Mouse (Mus musculus): ENCODE data around the gene Nr0b2. TPM values are rescaled to one million over a fixed set of nuclear protein-coding genes. Genes with fewer than 3 reads are reported as not detected.

Gene Nr0b2
- polyA plus RNA-seq, 1 experiment: 2.1 TPM

DNA sequence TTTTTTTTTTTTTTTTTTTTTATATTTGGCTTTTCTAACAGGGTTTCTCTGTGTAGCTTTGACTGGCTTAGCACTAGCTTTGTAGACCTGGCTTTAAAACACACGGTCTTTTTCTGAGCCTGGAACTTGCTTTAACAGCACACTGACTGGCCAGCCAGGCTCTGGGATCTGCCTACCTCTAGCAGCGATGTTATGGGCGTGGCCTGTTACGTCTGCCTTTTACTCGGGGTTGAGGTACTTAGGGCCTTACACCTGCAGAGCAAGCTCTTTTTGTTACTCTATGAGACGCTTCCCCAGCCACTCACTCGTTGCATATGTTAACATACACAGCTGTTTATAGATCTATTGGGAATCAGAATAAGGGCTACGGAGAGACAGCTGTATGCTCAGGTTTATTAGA lies 14.1 kb downstream of the Nr0b2 start:
- Histone ChIP-seq H3K4me3 (replicated peaks; ENCODE audit: insufficient read depth, low read depth, low read length) (no peak overlapping the region), H3K27ac (ENCODE audit: insufficient read depth, low read length) (no peak overlapping the region), H3K27me3 (ENCODE audit: control insufficient read depth, insufficient read depth, low read length) (no peaks in the 10 kb centered on the region), H3K4me1 (ENCODE audit: control insufficient read depth, insufficient read depth, low read length) (peaks cover 11% of the 10 kb centered on the region; the same call in 1 of the 2 replicates)
- DNase-seq: no peak
- WGBS: 33% methylated on average over 8 of the region's 8 CpGs
- no peak for TF ChIP-seq CTCF (IDR thresholded peaks at IDR 0.05; ENCODE audit: borderline replicate concordance, insufficient read depth, low read depth, low read length)
- no peak for TF ChIP-seq POLR2A (IDR thresholded peaks at IDR 0.05; ENCODE audit: borderline replicate concordance, insufficient read depth, low read length)

DNA sequence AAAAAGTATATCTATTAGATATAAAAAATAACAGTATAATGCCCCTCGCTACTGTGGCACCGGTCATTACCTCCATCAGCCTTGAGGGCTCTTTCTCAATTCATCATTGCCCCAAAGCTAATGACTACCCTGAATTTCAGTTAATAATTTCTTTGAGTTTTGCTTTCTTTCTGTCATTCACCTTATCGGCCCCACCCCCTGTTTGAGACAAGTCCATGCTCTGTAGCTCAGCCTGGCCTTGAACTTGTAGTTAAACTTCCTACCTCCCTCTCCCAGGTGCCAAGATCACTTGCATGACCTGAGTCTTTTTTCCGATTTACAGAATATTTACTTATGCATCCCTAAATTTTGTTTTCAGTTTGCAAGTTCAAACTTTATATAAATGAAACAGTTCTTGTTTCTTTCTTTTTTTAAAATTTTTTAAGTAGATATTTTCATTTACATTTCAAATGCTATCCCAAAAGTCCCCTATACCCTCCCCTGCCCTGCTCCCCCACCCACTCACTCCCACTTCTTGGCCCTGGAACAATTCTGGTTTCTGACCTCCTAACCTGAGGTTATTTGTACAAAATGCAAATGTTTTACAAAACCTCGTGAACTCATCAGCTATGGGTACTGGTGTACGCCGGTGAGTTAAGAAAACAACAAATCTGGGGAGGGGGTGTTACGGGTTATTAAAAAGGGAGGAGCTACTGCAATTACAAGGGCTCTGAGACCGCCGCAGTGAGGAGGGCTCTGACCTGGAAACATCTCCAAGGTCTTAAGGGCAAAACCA lies 16.3 kb downstream of the Nr0b2 start:
- H3K27ac ChIP-seq (ENCODE audit: insufficient read depth, low read length): no peak overlapping the region
- TF ChIP-seq POLR2A (IDR thresholded peaks at IDR 0.05; ENCODE audit: borderline replicate concordance, insufficient read depth, low read length) (no peak), CTCF (IDR thresholded peaks at IDR 0.05; ENCODE audit: borderline replicate concordance, insufficient read depth, low read depth, low read length) (no peak)
- 74% methylated on average over 10 of the region's 10 CpGs for WGBS

DNA sequence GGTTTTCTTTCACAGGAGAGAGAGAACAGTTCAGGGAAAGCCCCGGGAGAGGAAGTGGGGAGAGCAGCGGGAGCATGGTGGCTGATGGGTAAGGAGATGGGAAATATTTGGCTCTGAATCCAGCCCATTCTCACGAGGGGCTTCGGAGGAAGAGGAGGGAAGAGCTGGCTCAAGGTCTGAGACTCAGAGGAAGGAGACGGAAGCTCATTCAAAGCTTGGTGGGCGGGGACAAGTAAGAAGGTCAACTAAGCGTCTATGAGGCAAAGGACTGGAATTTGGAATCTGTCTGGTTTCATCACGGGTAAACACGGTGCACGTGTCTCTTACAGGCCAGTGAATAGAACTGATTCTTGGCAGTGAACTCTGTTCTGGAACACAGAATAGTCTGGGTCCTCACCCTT lies 16.9 kb downstream of the Nr0b2 start:
- no peak overlapping the region for H3K27ac ChIP-seq (ENCODE audit: insufficient read depth, low read length)
- TF ChIP-seq CTCF (IDR thresholded peaks at IDR 0.05; ENCODE audit: borderline replicate concordance, insufficient read depth, low read depth, low read length) (no peak), POLR2A (IDR thresholded peaks at IDR 0.05; ENCODE audit: borderline replicate concordance, insufficient read depth, low read length) (no peak)
- no peak overlapping the region for H3K4me3 ChIP-seq (replicated peaks; ENCODE audit: insufficient read depth, low read depth, low read length)
- no peak for DNase-seq
- no peaks in the 10 kb centered on the region for H3K27me3 ChIP-seq (ENCODE audit: control insufficient read depth, insufficient read depth, low read length)
- WGBS: 35% methylated on average over 10 of the region's 10 CpGs
- H3K4me1 ChIP-seq (ENCODE audit: control insufficient read depth, insufficient read depth, low read length): no peaks in the 10 kb centered on the region

More for the DNA sequence above, 16.3 kb downstream of the Nr0b2 start:
- Histone ChIP-seq H3K4me1 (ENCODE audit: control insufficient read depth, insufficient read depth, low read length) (no peaks in the 10 kb centered on the region), H3K4me3 (replicated peaks; ENCODE audit: insufficient read depth, low read depth, low read length) (no peak overlapping the region), H3K27me3 (ENCODE audit: control insufficient read depth, insufficient read depth, low read length) (no peaks in the 10 kb centered on the region)
- no peak for DNase-seq

DNA sequence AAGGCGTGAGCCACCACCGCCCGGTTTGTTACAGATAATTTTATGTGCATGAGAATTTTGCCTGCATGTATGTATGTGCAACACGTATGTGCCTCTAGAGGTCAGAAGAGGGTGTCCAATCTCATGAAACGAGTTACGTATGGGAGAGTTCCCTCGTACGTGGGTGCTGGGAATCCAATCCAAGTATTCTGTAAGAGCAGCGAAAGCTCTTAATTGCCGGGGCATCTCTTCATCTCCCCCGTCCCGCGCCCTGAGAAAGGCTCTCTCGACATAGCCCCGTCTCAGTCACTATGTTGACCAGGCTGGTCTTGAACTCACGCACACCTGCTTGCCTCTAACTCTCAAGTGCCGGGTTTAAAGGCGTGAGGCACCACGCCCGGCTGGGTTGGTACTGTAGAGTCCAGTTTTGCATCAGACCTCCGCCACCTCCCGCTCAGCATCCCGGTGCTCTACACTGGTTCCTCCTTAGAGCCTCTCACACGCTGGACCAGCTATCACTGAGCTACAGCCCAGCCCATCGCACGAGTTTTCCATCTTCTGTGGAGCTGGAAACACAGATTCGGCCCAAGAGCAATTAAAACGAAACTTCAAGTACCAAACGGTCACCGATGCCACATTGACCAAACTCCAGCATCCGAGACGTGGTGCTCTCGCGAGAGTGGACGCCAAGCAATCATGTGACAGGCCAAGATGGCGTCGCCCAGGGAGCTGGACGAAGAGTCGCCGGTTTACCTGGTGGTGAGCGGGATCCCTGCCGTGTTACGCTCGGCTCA lies 21.1 kb downstream of the Nr0b2 start, which contains the start of gene Gpatch3:
Gpatch3 (plus strand) TSS at position 676 of the 773 bp plus-strand sequence.
- no peak for TF ChIP-seq CTCF (IDR thresholded peaks at IDR 0.05; ENCODE audit: borderline replicate concordance, insufficient read depth, low read depth, low read length)
- TF ChIP-seq POLR2A (IDR thresholded peaks at IDR 0.05; ENCODE audit: borderline replicate concordance, insufficient read depth, low read length): peak; percentile 91
- Histone ChIP-seq H3K4me1 (ENCODE audit: control insufficient read depth, insufficient read depth, low read length) (no peaks in the 10 kb centered on the region), H3K27ac (ENCODE audit: insufficient read depth, low read length) (peak within 1 kb of the TSS; percentile 8), H3K4me3 (replicated peaks; ENCODE audit: insufficient read depth, low read depth, low read length) (peak within 1 kb of the TSS; percentile 76), H3K27me3 (ENCODE audit: control insufficient read depth, insufficient read depth, low read length) (no peaks in the 10 kb centered on the region)
- peak; percentile 92 for DNase-seq
- 3% methylated on average over 44 of the region's 44 CpGs for WGBS

DNA sequence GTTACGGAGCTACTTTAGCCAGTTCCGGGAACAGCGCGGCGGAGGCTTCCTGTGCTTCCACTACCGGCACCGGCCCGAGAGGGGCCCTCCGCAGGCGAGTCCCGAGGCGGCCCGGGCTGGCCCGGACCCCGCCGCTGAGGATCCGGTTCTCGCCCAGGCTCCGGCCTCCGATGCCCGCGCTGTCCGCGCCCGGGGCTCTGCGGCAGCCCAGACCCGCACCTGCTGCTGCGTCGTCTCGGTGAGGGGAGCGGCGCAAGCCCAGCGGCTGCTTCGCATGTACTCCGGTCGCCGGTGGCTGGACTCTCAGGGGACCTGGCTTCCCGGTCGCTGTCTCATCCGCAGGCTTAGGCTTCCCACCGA lies 21.6 kb downstream of the Nr0b2 start:
- WGBS: under 1% methylated on average over 41 of the region's 41 CpGs
- TF ChIP-seq CTCF (IDR thresholded peaks at IDR 0.05; ENCODE audit: borderline replicate concordance, insufficient read depth, low read depth, low read length) (no peak), POLR2A (IDR thresholded peaks at IDR 0.05; ENCODE audit: borderline replicate concordance, insufficient read depth, low read length) (no peak)
- Histone ChIP-seq H3K4me3 (replicated peaks; ENCODE audit: insufficient read depth, low read depth, low read length) (peak overlapping the region; percentile 76), H3K4me1 (ENCODE audit: control insufficient read depth, insufficient read depth, low read length) (no peaks in the 10 kb centered on the region), H3K27me3 (ENCODE audit: control insufficient read depth, insufficient read depth, low read length) (no peaks in the 10 kb centered on the region), H3K27ac (ENCODE audit: insufficient read depth, low read length) (no peak overlapping the region)
- no peak for DNase-seq

DNA sequence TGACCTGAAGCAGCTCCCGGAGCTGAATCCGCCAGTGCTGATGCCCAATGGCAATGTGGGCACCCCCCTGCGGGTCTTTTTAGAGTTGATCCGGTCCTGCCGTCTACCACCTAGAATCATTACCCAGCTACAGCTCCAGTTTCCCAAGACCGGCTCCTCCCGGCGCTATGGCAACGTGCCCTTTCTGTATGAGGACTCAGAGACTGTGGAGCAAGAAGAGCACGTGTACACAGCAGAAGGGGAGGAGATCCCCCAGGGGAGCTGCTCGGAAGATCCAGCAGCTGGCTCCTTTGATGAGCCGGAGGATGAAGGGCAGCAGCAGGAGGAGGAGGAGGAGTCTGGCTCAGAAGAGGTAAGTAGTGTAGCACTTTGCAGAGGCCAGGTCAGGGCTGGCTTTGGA lies 24.8 kb downstream of the Nr0b2 start:
- Histone ChIP-seq H3K4me3 (replicated peaks; ENCODE audit: insufficient read depth, low read depth, low read length) (no peak overlapping the region), H3K4me1 (ENCODE audit: control insufficient read depth, insufficient read depth, low read length) (no peaks in the 10 kb centered on the region), H3K27ac (ENCODE audit: insufficient read depth, low read length) (no peak overlapping the region), H3K27me3 (ENCODE audit: control insufficient read depth, insufficient read depth, low read length) (no peaks in the 10 kb centered on the region)
- no peak for DNase-seq
- no peak for TF ChIP-seq POLR2A (IDR thresholded peaks at IDR 0.05; ENCODE audit: borderline replicate concordance, insufficient read depth, low read length)
- WGBS: 32% methylated on average over 12 of the region's 12 CpGs

DNA sequence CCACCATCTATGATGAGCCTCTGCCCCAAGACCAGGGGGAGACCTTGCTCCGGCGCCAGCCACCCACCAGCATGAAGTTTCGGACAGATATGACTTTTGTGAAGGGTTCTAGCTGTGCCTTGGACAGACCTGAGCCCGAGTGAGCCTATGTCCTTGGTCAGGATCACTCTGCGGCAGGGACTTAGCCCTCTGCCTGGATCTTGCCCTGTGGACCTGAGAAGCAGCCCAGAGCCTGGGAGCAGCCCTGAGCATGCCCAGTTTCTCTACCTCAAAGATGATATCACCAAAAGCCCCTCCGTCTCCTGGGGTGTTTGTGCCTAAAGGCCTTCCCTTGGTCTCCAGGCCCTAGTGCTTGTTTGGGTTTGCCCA lies 30.5 kb downstream of the Nr0b2 start:
- no peaks in the 10 kb centered on the region for H3K27me3 ChIP-seq (ENCODE audit: control insufficient read depth, insufficient read depth, low read length)
- H3K4me3 ChIP-seq (replicated peaks; ENCODE audit: insufficient read depth, low read depth, low read length): peak overlapping the region; percentile 90
- TF ChIP-seq CTCF (IDR thresholded peaks at IDR 0.05; ENCODE audit: borderline replicate concordance, insufficient read depth, low read depth, low read length) (no peak), POLR2A (IDR thresholded peaks at IDR 0.05; ENCODE audit: borderline replicate concordance, insufficient read depth, low read length) (no peak)
- no peaks in the 10 kb centered on the region for H3K4me1 ChIP-seq (ENCODE audit: control insufficient read depth, insufficient read depth, low read length)
- no peak for DNase-seq
- WGBS: 61% methylated on average over 6 of the region's 6 CpGs
- H3K27ac ChIP-seq (ENCODE audit: insufficient read depth, low read length): peak overlapping the region; percentile 43

Data from cerebellum, adult 2 months (tissue).